Mouse (Mus musculus) heart, adult 2 months (tissue): Measurements from ENCODE around the gene Gimap9. TPM values are rescaled to one million over a fixed set of nuclear protein-coding genes. Genes with fewer than 3 reads are reported as not detected.

Experiments
- DNase-seq, 2 experiments: peaks; one replicate each; pipeline ENCODE4 v3.0.0; 2021
- H3K27ac ChIP-seq: fragments of 200-600 bp; 2 replicates; pipeline ENCODE4 v1.8.1; 2022
- H3K27me3 ChIP-seq: fragments of 200-500 bp; 2 replicates; pipeline ENCODE4 v1.6.1; 2012; ENCODE audit warnings: mild to moderate bottlenecking, low read length, inconsistent platforms, mixed read lengths; ENCODE audit not compliant: control insufficient read depth, insufficient read depth
- H3K36me3 ChIP-seq: fragments of 200-500 bp; 2 replicates; pipeline ENCODE4 v1.6.1; 2012; ENCODE audit warnings: low read length, inconsistent platforms; ENCODE audit not compliant: control insufficient read depth, insufficient read depth
- H3K4me1 ChIP-seq: fragments of 200-500 bp; 2 replicates; pipeline ENCODE4 v1.6.1; 2011; ENCODE audit warnings: low read length; ENCODE audit not compliant: control insufficient read depth, insufficient read depth
- H3K4me3 ChIP-seq: fragments of 200-600 bp; 2 replicates; pipeline ENCODE4 v1.8.1; 2022
- H3K79me2 ChIP-seq: fragments of 200-500 bp; replicated peaks from 2 replicates; pipeline ENCODE4 v1.6.1; 2012; ENCODE audit warnings: mild to moderate bottlenecking, inconsistent platforms, low read length, moderate library complexity, mixed read lengths; ENCODE audit not compliant: control insufficient read depth, insufficient read depth
- H3K9ac ChIP-seq: fragments of 200-500 bp; 2 replicates; pipeline ENCODE4 v1.6.1; 2012; ENCODE audit warnings: low read depth, mild to moderate bottlenecking, control low read depth, inconsistent platforms, low read length, mixed read lengths
- CTCF ChIP-seq: fragments of 200-600 bp; IDR thresholded peaks from 2 replicates; pipeline ENCODE4 v1.8.1; 2022; ENCODE audit warnings: antibody characterized with exemption, mild to moderate bottlenecking, moderate library complexity
- EP300 ChIP-seq: fragments of 200-500 bp; IDR thresholded peaks from 2 replicates; pipeline ENCODE4 v1.6.1; 2011; ENCODE audit warnings: low read depth, low read length, control low read depth; ENCODE audit not compliant: insufficient read depth
- POLR2A ChIP-seq: fragments of 200-500 bp; IDR thresholded peaks from 2 replicates; pipeline ENCODE4 v1.6.1; 2011; ENCODE audit warnings: mild to moderate bottlenecking, low read depth, low read length, control low read depth; ENCODE audit not compliant: insufficient read depth
- WGBS: fragments of 180-500 bp; shearing (Covaris S2); methylation state at CpG from one replicate; pipeline ENCODE4 v1.1.7; 2018; 5-methylcytosine and 5-hydroxymethylcytosine counted together
- intact Hi-C: fragments of 180-260 bp; cut with DNase I; formaldehyde crosslinking; loops from one replicate; pipeline ENCODE4 v1.15.1; 2025
- polyA plus RNA-seq: library from polyadenylated mRNA; depleted of rRNA; stranded (reverse); fragments of >200 nt; gene quantifications from 2 replicates; pipeline ENCODE4 v1.2.3, GENCODE M21; 2012
- total RNA-seq, 2 experiments: library from RNA; stranded (reverse); gene quantifications; 2 replicates each; pipeline ENCODE4 v1.2.3; 2021

Gene Gimap9
- total and polyA plus RNA-seq, 3 experiments, result 1.8 to 3.4 (median 3.1) TPM

DNA sequence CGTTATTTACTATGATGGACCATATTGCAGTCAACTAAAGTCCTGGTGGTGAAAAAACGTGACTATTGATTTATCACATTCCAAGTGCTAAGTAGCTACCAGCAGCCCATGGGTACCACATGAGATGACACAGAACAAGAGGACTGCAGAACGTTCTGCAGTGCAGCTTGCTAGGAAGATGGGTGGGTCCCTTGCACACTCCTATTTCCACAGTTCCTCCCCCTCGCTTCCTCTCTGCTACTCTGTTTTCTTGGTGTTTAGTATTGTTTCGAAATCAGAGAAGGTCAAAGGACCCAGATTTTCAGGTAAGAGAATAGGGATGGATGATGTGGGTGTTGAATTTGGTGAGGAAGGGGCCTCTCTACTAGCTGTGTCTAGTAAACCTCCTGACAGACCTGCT lies 8.4 kb downstream of the Gimap9 start, which contains the start of gene Gimap4:
Gene Gimap4, plus strand, starts transcription at position 231 of the 400 bp plus-strand sequence.
- H3K36me3 ChIP-seq, result peaks cover 9% of the 10 kb centered on the region
- peak within 1 kb of the TSS; percentile 93 for H3K27ac ChIP-seq
- DNase-seq, result no peak
- H3K4me3 ChIP-seq, result peak within 1 kb of the TSS; percentile 39
- no peaks in the 10 kb centered on the region for H3K79me2 ChIP-seq
- intact Hi-C loops, result loop anchor here (2.0 kb wide), 1 partner anchor 16 kb away; no protein-coding TSS in a partner anchor
- WGBS, result 36% methylated on average over 5 of the region's 5 CpGs
- H3K9ac ChIP-seq, result peak within 1 kb of the TSS; percentile 72
- TF ChIP-seq EP300 (0 out of 2 replicates have a peak, but pooled peaks have one; percentile 11), CTCF (no peak), POLR2A (peak; percentile 68; the same call in 1 of the 2 replicates)
- no peaks in the 10 kb centered on the region for H3K27me3 ChIP-seq
- peaks cover 10% of the 10 kb centered on the region for H3K4me1 ChIP-seq

DNA sequence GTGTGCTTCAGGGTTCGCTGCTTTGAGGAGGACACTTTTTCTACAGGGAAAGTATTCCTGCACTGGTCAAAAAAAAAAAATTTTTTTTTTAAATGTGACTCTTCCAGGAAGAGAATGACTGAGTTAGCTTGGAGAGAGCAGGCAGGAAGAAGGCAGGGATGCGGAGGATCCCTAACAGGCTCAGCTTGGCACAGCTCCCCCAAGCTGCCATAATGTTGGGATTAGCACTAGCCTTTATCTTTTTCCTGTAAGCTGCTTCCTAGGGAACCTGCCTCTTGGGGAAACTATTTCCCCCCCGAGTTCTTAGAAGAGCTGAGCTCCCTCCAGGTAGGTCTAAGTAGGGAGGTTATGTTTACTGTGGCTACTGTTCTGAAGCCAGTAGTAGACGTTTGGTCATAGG lies 8.9 kb downstream of the Gimap9 start:
- H3K27ac ChIP-seq, result peak overlapping the region; percentile 93
- H3K9ac ChIP-seq, result peak overlapping the region; percentile 72
- H3K4me3 ChIP-seq, result peak overlapping the region; percentile 39
- peaks cover 11% of the 10 kb centered on the region for H3K36me3 ChIP-seq
- WGBS, result 24% methylated on average over 4 of the region's 4 CpGs
- H3K79me2 ChIP-seq, result no peaks in the 10 kb centered on the region
- no peak for TF ChIP-seq EP300
- no peak for TF ChIP-seq POLR2A
- peak; percentile 27; the same call in 1 of the 2 replicates for TF ChIP-seq CTCF
- intact Hi-C loops, result loop anchor here (2.0 kb wide), 1 partner anchor 16 kb away; no protein-coding TSS in a partner anchor
- H3K4me1 ChIP-seq, result peaks cover 10% of the 10 kb centered on the region
- DNase-seq, result peak in 1 of 2 experiments; percentile 36
- H3K27me3 ChIP-seq, result no peaks in the 10 kb centered on the region

DNA sequence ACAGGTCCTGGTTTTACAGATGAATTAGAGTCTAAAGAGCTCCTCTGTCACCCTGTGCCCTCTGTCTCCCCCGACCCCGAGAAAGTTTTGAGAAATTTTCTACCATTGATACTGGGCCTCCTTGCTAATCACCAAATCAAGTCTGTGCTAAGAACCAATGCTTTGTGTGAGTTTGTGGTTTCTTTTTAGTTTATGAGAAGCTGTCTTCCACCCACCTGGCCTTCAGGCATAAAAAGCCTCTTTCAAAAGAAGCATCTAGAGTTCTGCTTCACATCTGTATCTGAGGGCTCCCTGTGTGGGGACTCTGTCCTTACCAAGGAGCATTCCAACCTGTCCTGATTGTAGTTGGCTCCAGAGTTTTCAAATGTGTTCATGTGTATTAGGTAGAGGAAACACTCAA lies 9.3 kb downstream of the Gimap9 start:
- 47% methylated on average over 2 of the region's 2 CpGs for WGBS
- H3K27ac ChIP-seq, result peak overlapping the region; percentile 93

DNA sequence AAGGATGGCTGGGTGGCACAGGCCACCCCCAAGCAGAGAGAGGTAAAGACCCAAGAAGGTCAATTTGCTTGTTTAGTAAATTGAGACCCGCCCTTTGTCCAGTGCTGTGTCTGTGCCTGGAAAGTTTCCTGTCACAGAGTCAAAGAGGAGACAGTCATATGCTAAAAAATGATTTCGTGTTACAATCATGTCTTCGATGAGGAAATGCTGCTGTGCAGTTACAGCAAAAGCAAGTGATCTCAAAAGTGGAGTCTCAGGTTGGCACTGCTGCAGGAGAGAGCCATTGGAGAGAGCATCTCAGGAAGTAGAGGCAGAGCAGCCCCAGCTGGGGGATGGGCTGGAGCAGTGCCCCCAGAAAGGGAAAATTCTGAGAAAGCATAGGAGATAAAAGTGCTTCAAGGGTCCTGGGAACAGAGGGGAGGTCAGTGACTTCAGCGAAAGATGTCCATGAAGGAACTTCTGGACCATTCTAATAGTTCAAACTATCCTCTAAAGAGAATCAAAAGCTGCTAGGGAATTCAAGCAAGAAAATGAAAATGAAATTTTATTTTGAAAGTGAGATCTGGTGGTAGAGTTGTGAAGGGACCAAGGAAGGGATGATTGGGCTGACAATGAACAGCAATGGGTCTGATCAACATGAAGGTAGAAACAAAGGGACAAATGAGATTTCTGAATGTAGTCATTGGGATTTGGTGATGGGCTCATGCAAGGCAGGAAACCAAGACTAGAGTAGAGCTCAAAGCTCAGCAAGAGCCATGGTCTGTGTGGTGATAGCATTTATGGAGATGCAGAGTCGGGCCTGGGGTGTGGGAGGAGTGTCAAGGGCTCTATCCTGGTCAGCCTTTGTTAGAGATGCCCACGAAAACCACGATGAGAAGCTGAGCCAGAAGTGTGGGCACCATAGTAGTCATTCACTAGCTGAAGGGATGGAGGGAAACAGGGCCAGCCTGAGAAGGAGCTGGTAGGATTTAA lies 10.1 kb downstream of the Gimap9 start:
- TF ChIP-seq CTCF, result no peak
- no peak for TF ChIP-seq EP300
- TF ChIP-seq POLR2A, result peak; percentile 27; the same call in 1 of the 2 replicates
- WGBS, result 43% methylated on average over 7 of the region's 7 CpGs
- intact Hi-C loops, result loop anchor here (2.0 kb wide), 1 partner anchor 15 kb away; no protein-coding TSS in a partner anchor
- H3K36me3 ChIP-seq, result peaks cover 21% of the 10 kb centered on the region
- H3K27me3 ChIP-seq, result no peaks in the 10 kb centered on the region
- H3K9ac ChIP-seq, result peak overlapping the region; percentile 72
- peak overlapping the region; percentile 93 for H3K27ac ChIP-seq
- no peak for DNase-seq
- H3K4me1 ChIP-seq, result peaks cover 11% of the 10 kb centered on the region
- H3K79me2 ChIP-seq, result no peaks in the 10 kb centered on the region
- peak overlapping the region; percentile 39 for H3K4me3 ChIP-seq

More for the DNA sequence above, 9.3 kb downstream of the Gimap9 start:
- Histone ChIP-seq H3K36me3 (peaks cover 15% of the 10 kb centered on the region), H3K4me3 (peak overlapping the region; percentile 39), H3K27me3 (no peaks in the 10 kb centered on the region), H3K4me1 (peaks cover 10% of the 10 kb centered on the region), H3K9ac (peak overlapping the region; percentile 72), H3K79me2 (no peaks in the 10 kb centered on the region)
- intact Hi-C loops, result loop anchor here (2.0 kb wide), 1 partner anchor 16 kb away; no protein-coding TSS in a partner anchor
- TF ChIP-seq EP300, result no peak
- no peak for TF ChIP-seq CTCF
- TF ChIP-seq POLR2A, result no peak
- no peak for DNase-seq

DNA sequence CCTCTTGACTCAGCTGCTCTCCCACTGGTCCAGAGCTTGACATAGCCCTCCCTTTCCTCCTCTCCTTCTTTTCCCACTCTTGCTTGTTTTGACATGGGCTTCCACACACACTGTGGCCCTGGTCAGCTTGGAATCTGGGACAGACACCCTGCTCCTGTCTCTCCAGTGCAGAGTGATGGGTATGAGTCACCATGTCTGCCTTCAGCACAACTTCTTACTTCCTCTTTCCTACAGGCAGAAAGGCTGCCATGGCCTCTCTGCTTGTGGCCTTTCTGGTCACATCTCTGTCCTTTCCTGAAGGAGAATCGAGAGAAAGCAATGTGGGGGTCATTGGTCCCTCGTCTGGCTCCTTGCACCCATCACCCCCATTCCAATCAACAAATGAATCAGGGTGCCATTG lies 11.1 kb downstream of the Gimap9 start:
- Histone ChIP-seq H3K4me1 (peaks cover 9% of the 10 kb centered on the region), H3K79me2 (no peaks in the 10 kb centered on the region), H3K36me3 (peaks cover 22% of the 10 kb centered on the region), H3K27ac (peak overlapping the region; percentile 93), H3K27me3 (no peaks in the 10 kb centered on the region), H3K9ac (no peak overlapping the region), H3K4me3 (no peak overlapping the region; the same call in 1 of the 2 replicates)
- intact Hi-C loops, result no loop called here
- WGBS, result 45% methylated on average over 2 of the region's 2 CpGs
- TF ChIP-seq CTCF (no peak), POLR2A (no peak)
- no peak for DNase-seq

DNA sequence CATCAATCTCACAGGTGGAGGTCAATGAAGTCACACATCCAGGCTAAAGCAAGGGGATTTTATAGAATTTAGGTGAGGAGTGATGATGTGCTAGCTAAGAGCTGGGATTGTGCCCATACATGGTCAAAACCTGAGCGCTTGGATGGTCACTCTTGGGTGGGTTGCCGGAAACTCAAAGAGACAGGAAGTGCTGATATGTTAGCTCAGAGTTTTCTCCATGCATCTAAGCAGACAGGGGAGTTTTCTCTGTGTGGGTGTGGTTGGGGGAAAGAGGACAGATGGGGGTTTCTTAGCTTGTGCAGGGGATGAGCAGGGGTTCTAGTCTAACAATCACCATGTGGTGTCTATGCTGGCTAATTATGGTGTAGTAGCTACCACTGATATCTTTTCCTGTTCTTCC lies 13.4 kb downstream of the Gimap9 start:
- Histone ChIP-seq H3K36me3 (peaks cover 22% of the 10 kb centered on the region), H3K27ac (peak overlapping the region; percentile 28; the same call in 1 of the 2 replicates), H3K4me3 (no peak overlapping the region), H3K27me3 (no peaks in the 10 kb centered on the region), H3K9ac (no peak overlapping the region), H3K4me1 (peaks cover 8% of the 10 kb centered on the region), H3K79me2 (no peaks in the 10 kb centered on the region)
- TF ChIP-seq POLR2A, result no peak
- 37% methylated on average over 2 of the region's 2 CpGs for WGBS
- intact Hi-C loops, result no loop called here
- DNase-seq, result no peak
